Mouse (Mus musculus): Measurements from ENCODE around the gene Olfr1451. TPM values are rescaled to one million over a fixed set of nuclear protein-coding genes. Genes with fewer than 3 reads are reported as not detected.
"Not testable (repeated sequence)": the region's sequence is repeated elsewhere in the genome, so short reads cannot be mapped to it uniquely, and the experiment has no call there.

Gene Olfr1451
- not detected in 2 replicates for polyA plus RNA-seq (2015; fragmentation: Nextera tagmentation; extraction: Ambion mirVana)

DNA sequence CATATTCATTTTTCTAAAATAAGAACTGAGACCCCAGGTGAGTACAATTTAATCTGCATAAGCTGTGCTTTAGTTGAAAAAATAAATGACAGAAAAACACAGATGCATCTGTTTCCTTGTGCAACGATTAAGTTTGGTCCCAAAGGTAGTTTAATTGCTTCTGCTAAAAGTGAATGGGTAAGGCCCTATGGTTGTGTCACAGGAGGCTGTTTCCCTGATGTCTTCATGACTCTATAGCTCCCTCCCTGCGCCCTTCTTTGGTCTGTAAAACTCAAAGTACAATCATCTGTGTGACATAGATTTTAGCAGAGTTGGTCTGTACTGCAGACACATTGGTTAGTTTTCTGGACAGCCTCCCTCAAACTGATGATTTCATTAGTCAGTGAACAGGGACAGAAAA, at the start of gene Olfr1451:
Olfr1451 (plus strand) TSS at position 301 of the 400 bp plus-strand sequence.
- peaks cover 13% of the 10 kb centered on the region; the same call in 1 of the 2 replicates for H3K9me3 ChIP-seq
- H3K4me1 ChIP-seq = no peaks in the 10 kb centered on the region
- H3K27me3 ChIP-seq = no peaks in the 10 kb centered on the region
- no peaks in the 10 kb centered on the region for H3K36me3 ChIP-seq
- 68% methylated on average over 2 of the region's 2 CpGs for WGBS
- H3K9ac ChIP-seq = no peak within 1 kb of the TSS
- no peak within 1 kb of the TSS for H3K27ac ChIP-seq
- ATAC-seq (ENCODE audit: low FRiP score, low read depth) = no peak
- no peak within 1 kb of the TSS for H3K4me2 ChIP-seq (replicated peaks)
- H3K4me3 ChIP-seq = no peak within 1 kb of the TSS

DNA sequence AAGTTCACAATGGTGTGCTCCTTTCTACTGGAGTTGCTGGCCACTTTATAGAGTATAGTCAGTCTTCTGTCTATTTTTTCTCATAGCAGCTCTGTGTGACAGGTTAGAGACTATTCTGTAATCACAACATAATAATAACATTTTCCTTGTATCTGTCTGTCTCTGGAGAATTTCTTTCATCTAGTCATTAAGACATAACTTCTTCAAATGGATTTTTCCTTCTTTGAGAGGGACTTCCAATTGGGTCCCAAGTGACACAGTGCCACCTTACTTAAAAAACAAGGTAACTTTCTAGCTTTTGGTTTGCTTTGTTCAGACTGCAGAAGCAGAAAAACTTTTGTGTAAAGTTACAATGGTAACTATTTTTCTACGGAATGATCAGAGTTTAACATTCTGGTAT, 44.9 kb upstream of the Olfr1451 start, which contains the start of gene Olfr1450:
Olfr1450 (plus strand) TSS at position 301 of the 400 bp plus-strand sequence.
- ATAC-seq (ENCODE audit: low FRiP score, low read depth) = no peak
- Histone ChIP-seq H3K9me3 (peaks cover 10% of the 10 kb centered on the region; the same call in 1 of the 2 replicates), H3K27ac (no peak within 1 kb of the TSS), H3K27me3 (no peaks in the 10 kb centered on the region), H3K36me3 (no peaks in the 10 kb centered on the region), H3K4me3 (no peak within 1 kb of the TSS), H3K4me1 (no peaks in the 10 kb centered on the region), H3K9ac (no peak within 1 kb of the TSS), H3K4me2 (replicated peaks) (no peak within 1 kb of the TSS)
- 90% methylated on average over 1 of the region's 1 CpGs for WGBS

DNA sequence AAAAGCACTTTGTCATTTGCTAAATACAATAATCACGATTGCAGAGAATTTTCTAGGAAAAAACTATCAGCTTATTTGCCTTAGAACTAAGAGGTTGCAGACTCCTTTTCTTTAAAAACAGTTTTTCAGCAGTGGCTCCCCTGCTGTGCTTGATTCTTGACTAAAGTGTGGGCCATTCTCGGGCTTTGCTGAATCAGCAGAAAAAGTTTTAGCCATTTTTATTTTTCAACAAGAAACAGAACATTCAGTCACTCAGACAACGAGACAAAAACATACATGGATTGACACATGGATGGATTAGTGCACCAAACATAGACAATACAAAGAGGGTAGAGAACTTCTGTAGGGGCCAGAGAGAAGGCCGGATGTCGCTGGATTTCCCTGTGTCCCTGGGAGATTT, 24.7 kb upstream of the Olfr1451 start:
- H3K4me3 ChIP-seq; H3K27ac ChIP-seq; H3K27me3 ChIP-seq; H3K4me1 ChIP-seq; H3K36me3 ChIP-seq; H3K4me2 ChIP-seq (replicated peaks); ATAC-seq (ENCODE audit: low FRiP score, low read depth); H3K9ac ChIP-seq: not testable (repeated sequence)
- H3K9me3 ChIP-seq = peaks cover 23% of the 10 kb centered on the region
- WGBS = 84% methylated on average over 5 of the region's 5 CpGs

DNA sequence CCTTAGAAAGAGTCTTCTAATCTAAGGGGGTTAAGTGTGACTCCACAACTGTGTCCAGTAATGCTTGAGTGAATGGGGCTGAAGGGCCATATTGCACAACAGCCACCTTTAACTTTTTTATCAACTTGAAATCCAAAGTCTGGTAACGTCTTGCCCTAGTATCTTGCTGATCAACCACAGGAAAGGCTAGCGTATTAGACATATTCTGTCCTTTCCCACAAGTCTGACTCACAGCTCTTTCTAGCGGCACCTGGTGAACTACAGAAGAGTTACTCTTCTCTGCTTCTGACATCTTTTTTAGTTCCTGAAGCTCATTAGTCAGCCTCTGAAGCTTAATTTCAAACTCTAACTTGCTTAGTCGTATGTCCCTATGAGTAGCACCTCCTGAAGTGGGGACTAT, 2.5 kb upstream of the Olfr1451 start:
- H3K9me3 ChIP-seq = peaks cover 13% of the 10 kb centered on the region; the same call in 1 of the 2 replicates
- 93% methylated on average over 4 of the region's 4 CpGs for WGBS
- ATAC-seq (ENCODE audit: low FRiP score, low read depth); H3K9ac ChIP-seq; H3K4me1 ChIP-seq; H3K27ac ChIP-seq; H3K36me3 ChIP-seq; H3K4me2 ChIP-seq (replicated peaks); H3K4me3 ChIP-seq; H3K27me3 ChIP-seq: not testable (repeated sequence)

DNA sequence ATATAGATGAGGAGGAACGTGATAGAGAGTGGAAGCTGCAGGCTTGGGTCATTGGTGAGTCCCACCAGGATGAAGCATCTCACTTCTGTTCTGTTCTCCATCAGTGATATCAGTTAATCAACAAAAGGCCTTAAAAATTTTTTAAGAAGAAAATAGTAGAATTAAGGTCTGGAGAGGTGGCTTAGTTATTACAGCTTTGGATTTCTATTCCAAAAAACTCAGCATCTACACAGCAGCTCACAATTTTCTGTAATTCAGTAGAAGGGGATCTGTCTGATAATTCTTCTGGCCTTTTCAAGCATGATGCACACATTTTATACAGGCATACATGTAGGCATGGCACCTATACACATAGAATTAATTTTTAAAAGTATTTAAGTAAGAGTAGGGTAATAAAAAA, 33.4 kb downstream of the Olfr1451 start, which contains the start of gene Olfr1453:
Olfr1453 (minus strand) TSS at position 101 of the 400 bp plus-strand sequence.
- Histone ChIP-seq H3K36me3 (no peaks in the 10 kb centered on the region), H3K27ac (no peak within 1 kb of the TSS), H3K9me3 (no peaks in the 10 kb centered on the region), H3K4me1 (no peaks in the 10 kb centered on the region), H3K4me2 (replicated peaks) (no peak within 1 kb of the TSS), H3K4me3 (no peak within 1 kb of the TSS), H3K27me3 (no peaks in the 10 kb centered on the region), H3K9ac (no peak within 1 kb of the TSS)
- WGBS = 56% methylated on average over 1 of the region's 1 CpGs
- ATAC-seq (ENCODE audit: low FRiP score, low read depth) = no peak

Other genes starting within 250 kb of the Olfr1451 start
- 1.0 and 1.5 TPM in 2 replicates for gene Cntf, start 229.4 kb upstream of the Olfr1451 start, polyA plus RNA-seq (2015; fragmentation: Nextera tagmentation; extraction: Ambion mirVana)
- 13.5 and 13.8 TPM in 2 replicates for gene Zfp91, start 198.9 kb upstream of the Olfr1451 start, polyA plus RNA-seq (2015; fragmentation: Nextera tagmentation; extraction: Ambion mirVana)
- gene Lpxn, start 198.8 kb upstream of the Olfr1451 start, polyA plus RNA-seq (2015; fragmentation: Nextera tagmentation; extraction: Ambion mirVana) = 1.3 and 1.7 TPM in 2 replicates
- not detected in 2 replicates for gene Gm5244, start 148.3 kb upstream of the Olfr1451 start, polyA plus RNA-seq (2015; fragmentation: Nextera tagmentation; extraction: Ambion mirVana)
- not detected in 2 replicates for gene Olfr1444, start 137.7 kb upstream of the Olfr1451 start, polyA plus RNA-seq (2015; fragmentation: Nextera tagmentation; extraction: Ambion mirVana)
- gene Olfr1445, start 111.2 kb upstream of the Olfr1451 start, polyA plus RNA-seq (2015; fragmentation: Nextera tagmentation; extraction: Ambion mirVana) = not detected in 2 replicates
- not detected in 2 replicates for gene Olfr1446, start 101.5 kb upstream of the Olfr1451 start, polyA plus RNA-seq (2015; fragmentation: Nextera tagmentation; extraction: Ambion mirVana)
- gene Olfr1447, start 91.3 kb upstream of the Olfr1451 start, polyA plus RNA-seq (2015; fragmentation: Nextera tagmentation; extraction: Ambion mirVana) = not detected in 2 replicates
- gene Olfr1448, start 70.6 kb upstream of the Olfr1451 start, polyA plus RNA-seq (2015; fragmentation: Nextera tagmentation; extraction: Ambion mirVana) = not detected in 2 replicates
- not detected in 2 replicates for gene Olfr1449, start 64.2 kb upstream of the Olfr1451 start, polyA plus RNA-seq (2015; fragmentation: Nextera tagmentation; extraction: Ambion mirVana)
- not detected in 2 replicates for gene Olfr1450, start 44.8 kb upstream of the Olfr1451 start, polyA plus RNA-seq (2015; fragmentation: Nextera tagmentation; extraction: Ambion mirVana)
- not detected in 2 replicates for gene Olfr1453, start 33.3 kb downstream of the Olfr1451 start, polyA plus RNA-seq (2015; fragmentation: Nextera tagmentation; extraction: Ambion mirVana)
- not detected in 2 replicates for gene Olfr1454, start 65.6 kb downstream of the Olfr1451 start, polyA plus RNA-seq (2015; fragmentation: Nextera tagmentation; extraction: Ambion mirVana)
- not detected in 2 replicates for gene Olfr1457, start 102.9 kb downstream of the Olfr1451 start, polyA plus RNA-seq (2015; fragmentation: Nextera tagmentation; extraction: Ambion mirVana)
- gene Olfr1458, start 111.8 kb downstream of the Olfr1451 start, polyA plus RNA-seq (2015; fragmentation: Nextera tagmentation; extraction: Ambion mirVana) = not detected in 2 replicates
- gene Olfr1459, start 154.5 kb downstream of the Olfr1451 start, polyA plus RNA-seq (2015; fragmentation: Nextera tagmentation; extraction: Ambion mirVana) = not detected in 2 replicates
- gene Olfr1461, start 168.0 kb downstream of the Olfr1451 start, polyA plus RNA-seq (2015; fragmentation: Nextera tagmentation; extraction: Ambion mirVana) = not detected in 2 replicates
- gene Olfr1462, start 190.7 kb downstream of the Olfr1451 start, polyA plus RNA-seq (2015; fragmentation: Nextera tagmentation; extraction: Ambion mirVana) = not detected in 2 replicates
- not detected in 2 replicates for gene Olfr1463, start 236.3 kb downstream of the Olfr1451 start, polyA plus RNA-seq (2015; fragmentation: Nextera tagmentation; extraction: Ambion mirVana)

Measured in limb, embryonic 13.5 days (tissue).